Mouse (Mus musculus) liver, embryonic 14.5 days (tissue): ENCODE results near the gene Col4a3. TPM values are rescaled to one million over a fixed set of nuclear protein-coding genes. Genes with fewer than 3 reads are reported as not detected.

ENCODE experiments used
- ATAC-seq: fragments of 200-750 bp; cut with Nextera tagmentation; 2 replicates; pipeline ENCODE4 v1.8.0; 2017; ENCODE audit warnings: moderate number of reproducible peaks, mild to moderate bottlenecking, moderate library complexity; ENCODE audit not compliant: insufficient read depth
- DNase-seq, 3 experiments: peaks; one replicate each; pipeline ENCODE4 v3.0.0-alpha.2; 2012 to 2013; ENCODE audit warnings: low read depth in 3 of 3, low spot score in 3 of 3
- H3K27ac ChIP-seq: fragments of 300-500 bp; sonication (generic); 2 replicates; pipeline ENCODE4 v1.5.1; 2014; ENCODE audit warnings: moderate library complexity, mild to moderate bottlenecking, control low read depth, inconsistent platforms
- H3K27me3 ChIP-seq: fragments of 300-500 bp; sonication (generic); 2 replicates; pipeline ENCODE4 v1.6.1; 2014; ENCODE audit warnings: mild to moderate bottlenecking, low read length, moderate library complexity; ENCODE audit not compliant: control insufficient read depth, insufficient read depth
- H3K36me3 ChIP-seq: fragments of 300-500 bp; sonication (generic); replicated peaks from 2 replicates; pipeline ENCODE4 v1.6.1; 2014; ENCODE audit warnings: low read depth; ENCODE audit not compliant: control insufficient read depth, insufficient read depth
- H3K4me1 ChIP-seq, 2 experiments: fragments of 200-500 bp in 1 of 2; fragments of 300-500 bp in 1 of 2; sonication (generic) in 1 of 2; replicated peaks; 2 replicates each; pipeline ENCODE4 v1.6.1; 2012 to 2014; ENCODE audit warnings: antibody characterized with exemption in 1 of 2, inconsistent platforms in 1 of 2, low read length in 1 of 2; ENCODE audit not compliant: control insufficient read depth in 2 of 2, insufficient read depth in 2 of 2
- H3K4me2 ChIP-seq: fragments of 300-500 bp; sonication (generic); 2 replicates; pipeline ENCODE4 v1.6.1; 2014; ENCODE audit warnings: low read depth, mild to moderate bottlenecking, control low read depth, moderate library complexity
- H3K4me3 ChIP-seq, 2 experiments: fragments of 200-500 bp in 1 of 2; fragments of 300-500 bp in 1 of 2; sonication (generic) in 1 of 2; 2 replicates each; pipeline ENCODE4 v1.5.1; 2012 to 2014; ENCODE audit warnings: low read depth in 2 of 2, low read length in 2 of 2, mild to moderate bottlenecking in 2 of 2, control low read depth in 1 of 2, inconsistent platforms in 1 of 2, moderate library complexity in 1 of 2; ENCODE audit not compliant: insufficient read depth in 1 of 2
- H3K9ac ChIP-seq: fragments of 300-500 bp; sonication (generic); replicated peaks from 2 replicates; pipeline ENCODE4 v1.6.1; 2014; ENCODE audit warnings: mild to moderate bottlenecking, control low read depth, moderate library complexity
- H3K9me3 ChIP-seq: fragments of 300-500 bp; sonication (generic); 2 replicates; pipeline ENCODE4 v1.6.1; 2016; ENCODE audit warnings: low read length, mixed read lengths; ENCODE audit not compliant: control insufficient read depth
- CTCF ChIP-seq: IDR thresholded peaks from 2 replicates; pipeline ENCODE4 v1.5.1; 2016; ENCODE audit warnings: antibody characterized with exemption, low read depth, control low read depth
- EP300 ChIP-seq: IDR thresholded peaks from 2 replicates; pipeline ENCODE4 v1.6.1; 2016; ENCODE audit warnings: antibody characterized with exemption, low read depth
- WGBS: fragments of 180-500 bp; shearing (Covaris S2); extraction: QIAGEN DNeasy Blood & Tissue Kit; methylation state at CpG from one replicate; pipeline ENCODE4 v1.1.7; 2014; ENCODE audit not compliant: insufficient replicate concordance; 5-methylcytosine and 5-hydroxymethylcytosine counted together
- polyA plus RNA-seq, 2 experiments: library from polyadenylated mRNA; depleted of rRNA in 1 of 2; stranded (reverse) in 1 of 2; unstranded in 1 of 2; fragments of >200 nt; fragmentation: Nextera tagmentation in 1 of 2; extraction: Ambion mirVana in 1 of 2; gene quantifications; 2 replicates each; pipeline versions ENCODE4 v1.2.1 to v1.2.3; 2012 to 2014

The Col4a3 gene
- polyA plus RNA-seq, 2 experiments = 0.10 TPM

- no peaks in the 10 kb centered on the region for H3K9me3 ChIP-seq
- TF ChIP-seq CTCF = no peak
- no peak for TF ChIP-seq EP300
- DNase-seq (no peak), ATAC-seq (no peak)
- no peak overlapping the region for H3K4me2 ChIP-seq
- H3K27ac ChIP-seq = no peak overlapping the region
- H3K36me3 ChIP-seq = no peaks in the 10 kb centered on the region
- peaks cover 0 to 8% of the 10 kb centered on the region in 2 experiments; a peak in 2 of 4 replicates for H3K4me1 ChIP-seq
- 78% methylated on average over 6 of the region's 6 CpGs for WGBS
- no peak overlapping the region for H3K4me3 ChIP-seq
- H3K27me3 ChIP-seq = no peaks in the 10 kb centered on the region
- H3K9ac ChIP-seq = no peak overlapping the region
These were observed 101.2 kb downstream of the Col4a3 start for GRCm38 (mm10) chr1:82687931-82688330.

GRCm38 (mm10) chr1:82695915-82696314 is 109.2 kb downstream of the Col4a3 start:
- 51% methylated on average over 3 of the region's 3 CpGs for WGBS
- TF ChIP-seq EP300 (no peak), CTCF (no peak)
- DNase-seq = no peak

GRCm38 (mm10) chr1:82717816-82718512 is 131.2 kb downstream of the Col4a3 start:
- H3K4me3 ChIP-seq = no peak overlapping the region
- H3K36me3 ChIP-seq = no peaks in the 10 kb centered on the region
- H3K4me1 ChIP-seq = peaks cover 18 to 20% of the 10 kb centered on the region in 2 experiments
- peak overlapping the region; percentile 24; the same call in 1 of the 2 replicates for H3K4me2 ChIP-seq
- no peaks in the 10 kb centered on the region for H3K9me3 ChIP-seq
- WGBS = 42% methylated on average over 9 of the region's 9 CpGs
- ATAC-seq = peak; percentile 84
- H3K27ac ChIP-seq = no peak overlapping the region
- no peaks in the 10 kb centered on the region; the same call in 1 of the 2 replicates for H3K27me3 ChIP-seq
- TF ChIP-seq EP300 (no peak), CTCF (no peak)
- DNase-seq = peak in 1 of 3 experiments; percentile 27
- H3K9ac ChIP-seq = no peak overlapping the region

More at GRCm38 (mm10) chr1:82695915-82696314, 109.2 kb downstream of the Col4a3 start:
- Histone ChIP-seq H3K4me1 (no peaks in the 10 kb centered on the region), H3K36me3 (no peaks in the 10 kb centered on the region), H3K4me2 (no peak overlapping the region), H3K9ac (no peak overlapping the region), H3K4me3 (no peak overlapping the region), H3K27ac (no peak overlapping the region), H3K9me3 (no peaks in the 10 kb centered on the region), H3K27me3 (no peaks in the 10 kb centered on the region)
- no peak for ATAC-seq

GRCm38 (mm10) chr1:82724339-82725025 is 137.8 kb downstream of the Col4a3 start, which contains the start of gene Mff:
Mff (plus strand) TSS chr1:82724890.
- Histone ChIP-seq H3K9ac (peak within 1 kb of the TSS; percentile 92), H3K4me3 (peak within 1 kb of the TSS; percentile 78 to 91), H3K27ac (peak within 1 kb of the TSS; percentile 87), H3K9me3 (no peaks in the 10 kb centered on the region), H3K4me2 (peak within 1 kb of the TSS; percentile 88), H3K4me1 (peaks cover 13 to 19% of the 10 kb centered on the region in 2 experiments), H3K36me3 (peaks cover 19% of the 10 kb centered on the region), H3K27me3 (no peaks in the 10 kb centered on the region; the same call in 1 of the 2 replicates)
- TF ChIP-seq CTCF (no peak), EP300 (peak; percentile 47; the same call in 1 of the 2 replicates)
- ATAC-seq (peak; percentile 97), DNase-seq (peak; percentile 91 to 93 (median 92))
- WGBS = 7% methylated on average over 38 of the region's 38 CpGs
